Mouse (Mus musculus) left cerebral cortex, postnatal 36 days (tissue): ENCODE data around the gene Shtn1. TPM values are rescaled to one million over a fixed set of nuclear protein-coding genes. Genes with fewer than 3 reads are reported as not detected.

Source experiments
- DNase-seq, 2 experiments: peaks; one replicate each; pipeline ENCODE4 v3.0.0; 2021 to 2022; ENCODE audit warnings: low spot score in 2 of 2, mixed read lengths in 1 of 2
- intact Hi-C: fragments of 180-260 bp; cut with DNase I; formaldehyde crosslinking; loops from one replicate; pipeline ENCODE4 v1.15.1; 2025
- total RNA-seq, 2 experiments: library from RNA; stranded (reverse); gene quantifications; 2 replicates each; pipeline ENCODE4 v1.2.3; 2021

Shtn1 gene
- total RNA-seq, 2 experiments from 2014 or later, result 19.2 to 21.6 TPM

- no peak for DNase-seq
- intact Hi-C loops, result no loop called here
Measured at GRCm38 (mm10) chr19:58979436-58980055, 96.4 kb downstream of the Shtn1 start.

DNA sequence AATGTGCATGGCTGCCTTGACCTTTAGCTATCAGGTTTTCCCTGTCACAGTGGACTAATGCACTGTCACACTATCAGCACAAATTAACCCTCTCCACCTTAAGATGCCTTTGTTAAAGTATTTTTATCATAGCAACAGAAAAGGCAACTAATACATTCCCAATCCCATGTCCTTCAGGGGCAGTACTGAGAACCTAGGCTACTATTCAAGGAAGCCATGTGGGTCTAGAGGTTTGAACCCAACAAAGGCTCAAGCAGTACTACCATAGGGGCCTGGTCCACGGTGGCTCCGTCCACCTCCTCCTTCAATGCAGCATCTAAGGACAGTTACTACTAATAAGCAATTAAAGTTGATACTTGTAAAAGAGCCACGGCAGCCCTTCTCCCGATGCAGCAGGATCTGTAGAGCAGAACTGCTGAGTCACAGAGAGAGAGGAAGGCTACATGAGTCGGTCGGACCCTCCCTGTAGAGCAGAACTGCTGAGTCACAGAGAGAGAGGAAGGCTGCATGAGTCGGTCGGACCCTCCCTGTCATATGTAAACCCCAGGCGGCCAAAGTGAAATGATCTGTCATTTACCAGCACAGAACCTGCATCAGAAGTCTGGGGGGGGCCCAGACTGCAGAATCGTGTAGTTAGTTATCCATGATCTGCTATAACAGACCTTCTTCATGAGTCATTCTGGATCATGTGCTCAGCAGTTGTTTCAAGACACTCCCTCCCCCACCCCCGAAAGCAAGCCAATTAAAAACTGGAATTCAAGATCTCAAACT, 97.3 kb downstream of the Shtn1 start:
- intact Hi-C loops, result no loop called here
- DNase-seq, result peak; percentile 35 to 56

DNA sequence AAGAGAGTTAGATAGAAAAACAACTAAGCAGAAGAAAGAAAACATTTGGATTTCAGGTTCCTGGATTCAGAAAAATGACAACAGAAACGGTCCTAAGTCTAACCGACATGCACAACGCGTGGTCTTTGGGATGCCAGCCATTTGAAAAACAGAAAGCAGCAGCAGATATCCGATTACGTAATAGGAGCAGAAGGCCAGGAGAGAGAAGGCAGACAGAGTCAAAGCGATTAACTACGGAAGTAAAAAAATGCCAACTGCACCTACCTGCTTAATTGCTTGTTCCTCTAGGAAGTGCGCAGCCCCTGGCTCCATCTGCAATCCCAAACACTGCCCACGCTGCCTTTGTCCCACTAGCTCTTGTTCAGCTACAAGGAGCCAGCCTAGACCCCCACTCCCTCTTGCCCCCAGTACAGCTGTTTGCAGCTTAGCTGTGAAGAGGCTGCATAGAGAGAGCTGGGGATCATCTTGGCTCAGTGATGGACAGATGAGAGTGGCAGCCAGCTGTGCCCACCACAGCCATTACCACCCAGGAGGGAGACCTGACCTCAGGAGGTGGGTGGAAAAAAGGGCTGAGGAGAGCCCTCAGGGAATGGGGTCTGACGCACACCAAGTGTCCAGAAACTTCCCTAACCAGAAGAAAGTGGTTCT, 100.6 kb downstream of the Shtn1 start:
- DNase-seq, result no peak
- intact Hi-C loops, result no loop called here

DNA sequence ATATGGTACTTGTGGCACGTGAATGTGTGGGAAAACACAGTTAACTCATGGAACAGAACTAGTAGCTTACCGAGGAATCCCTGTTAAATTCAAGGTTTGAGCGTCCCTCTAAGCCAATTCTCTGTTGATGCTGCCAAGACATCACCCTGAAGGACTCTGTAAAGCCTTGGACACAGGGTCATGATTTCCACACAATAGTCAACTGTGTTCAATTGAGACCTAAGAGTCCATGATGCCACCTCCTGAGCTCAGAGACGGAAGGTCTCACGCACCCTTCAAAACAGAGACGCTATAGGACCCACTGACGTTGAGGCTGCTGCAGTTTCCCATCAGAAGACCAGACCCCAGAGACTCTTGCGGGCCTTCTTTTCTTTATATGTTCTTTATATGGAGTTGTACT, 101.8 kb downstream of the Shtn1 start:
- no peak for DNase-seq
- intact Hi-C loops, result no loop called here

GRCm38 (mm10) chr19:58970826-58971225, 105.1 kb downstream of the Shtn1 start:
- DNase-seq, result no peak

DNA sequence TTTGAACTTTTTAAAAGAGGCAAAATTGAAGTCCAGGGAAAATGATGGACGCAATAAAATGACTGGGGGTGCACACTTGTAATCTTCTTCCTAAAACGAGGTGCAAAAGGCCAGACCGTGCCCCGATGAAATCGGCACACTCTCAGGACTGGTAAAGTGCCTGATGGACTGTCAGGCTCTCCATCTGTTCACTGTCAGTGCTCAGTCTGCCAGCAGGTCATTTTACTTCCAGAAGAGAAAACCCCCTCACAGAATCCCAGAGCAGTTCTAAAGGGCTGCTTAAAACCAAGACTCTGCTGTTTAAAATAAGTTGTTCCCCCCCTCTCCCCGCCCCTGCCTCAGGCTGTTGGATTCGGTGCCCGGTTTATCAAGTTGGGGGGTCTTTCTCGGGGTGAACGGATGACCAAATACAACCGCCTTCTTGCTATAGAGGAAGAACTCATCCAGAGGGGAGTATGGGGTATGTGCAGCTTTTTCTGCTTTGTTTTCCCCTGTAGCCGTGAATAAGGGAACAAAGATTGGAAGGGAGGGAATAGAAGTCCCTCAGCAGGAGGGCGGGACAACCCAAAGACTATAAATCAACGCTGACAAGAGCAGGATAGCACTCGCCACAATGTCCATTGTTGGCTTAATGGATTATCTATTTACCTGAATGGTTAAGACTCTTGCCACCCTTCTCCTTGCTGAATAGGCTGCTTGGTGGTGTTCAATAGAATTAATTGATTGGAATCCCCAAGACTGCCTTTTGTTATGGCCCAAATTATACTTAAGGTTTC, 107.0 kb downstream of the Shtn1 start:
- intact Hi-C loops, result no loop called here
- DNase-seq, result no peak

More at GRCm38 (mm10) chr19:58970826-58971225, 105.1 kb downstream of the Shtn1 start:
- intact Hi-C loops, result no loop called here

DNA sequence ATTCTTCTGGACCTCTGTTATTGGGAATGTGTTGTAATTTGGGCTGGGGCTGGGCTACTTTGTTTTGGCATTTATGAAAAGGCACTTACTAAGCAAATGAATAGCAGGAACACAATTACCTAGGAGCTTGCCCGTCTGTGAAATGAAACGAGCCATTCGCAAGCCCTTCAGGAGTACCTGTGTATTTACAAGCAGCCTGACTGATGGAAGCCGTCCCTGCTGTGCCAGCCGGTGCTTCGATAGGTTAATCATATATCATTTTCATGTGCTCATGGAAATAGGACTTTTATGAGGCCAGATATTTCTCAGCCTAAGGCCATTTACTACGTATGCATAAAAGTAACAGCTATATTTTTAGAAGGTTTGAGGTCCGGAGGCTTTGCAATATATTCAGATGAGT, 112.9 kb downstream of the Shtn1 start:
- intact Hi-C loops, result no loop called here
- DNase-seq, result no peak

DNA sequence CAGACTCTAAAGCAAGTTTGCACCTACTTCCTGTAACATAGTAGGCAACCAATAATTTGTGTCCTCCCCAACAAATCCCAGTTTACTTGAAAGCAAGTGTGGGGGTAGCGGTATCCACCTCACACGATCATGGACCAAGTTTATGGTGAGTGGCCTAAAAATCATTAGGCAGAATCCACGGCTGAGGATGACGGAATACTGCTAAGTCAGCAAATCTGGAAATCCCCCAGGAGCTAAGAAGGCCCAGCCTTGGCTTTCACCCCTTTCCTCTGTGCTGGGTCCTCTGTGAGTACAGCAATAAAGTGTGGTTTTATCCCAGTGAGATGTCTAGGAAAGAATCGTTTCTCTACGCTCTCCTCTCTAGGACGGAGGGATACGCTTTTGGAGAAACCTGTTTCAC, 121.1 kb downstream of the Shtn1 start:
- DNase-seq, result no peak
- intact Hi-C loops, result no loop called here

DNA sequence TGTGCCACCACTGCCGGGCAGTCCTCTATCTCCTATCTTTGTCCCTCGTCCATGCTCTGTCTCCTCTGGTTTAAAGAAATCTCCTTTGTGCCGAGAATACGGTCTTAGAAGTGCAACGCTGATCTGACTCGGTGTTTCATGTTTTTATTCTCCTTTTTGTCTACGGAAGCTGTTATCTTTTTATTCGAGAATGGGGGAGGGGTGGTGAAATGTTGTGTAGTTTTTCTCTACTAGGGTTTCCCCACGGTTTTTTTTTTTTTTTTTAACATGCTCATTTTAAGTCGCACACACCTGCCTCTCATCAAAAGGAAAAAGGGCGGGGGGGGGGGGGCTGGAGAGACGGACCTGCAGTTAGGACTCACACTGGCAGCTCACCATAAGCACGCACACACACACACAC, 123.7 kb downstream of the Shtn1 start:
- intact Hi-C loops, result no loop called here
- no peak for DNase-seq

DNA sequence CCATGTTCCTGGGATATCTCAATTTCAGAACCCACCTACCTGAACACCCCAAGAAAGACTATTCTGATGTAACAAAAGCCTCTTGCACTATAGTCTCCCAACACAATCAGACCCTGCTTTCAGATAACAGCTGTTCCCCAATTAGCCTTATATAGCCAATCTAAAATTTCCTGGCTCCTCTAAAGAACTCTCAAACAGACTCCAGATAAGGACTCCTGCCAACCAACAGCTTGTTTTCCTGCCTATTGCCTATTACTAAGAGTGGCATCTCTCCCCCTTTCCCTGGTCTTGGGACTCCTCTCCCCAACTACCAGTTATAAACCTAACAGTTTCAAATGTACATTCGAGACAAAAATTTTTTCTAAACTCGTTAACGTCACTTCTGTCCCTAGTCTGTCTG, 124.4 kb downstream of the Shtn1 start:
- DNase-seq, result no peak
- intact Hi-C loops, result no loop called here

DNA sequence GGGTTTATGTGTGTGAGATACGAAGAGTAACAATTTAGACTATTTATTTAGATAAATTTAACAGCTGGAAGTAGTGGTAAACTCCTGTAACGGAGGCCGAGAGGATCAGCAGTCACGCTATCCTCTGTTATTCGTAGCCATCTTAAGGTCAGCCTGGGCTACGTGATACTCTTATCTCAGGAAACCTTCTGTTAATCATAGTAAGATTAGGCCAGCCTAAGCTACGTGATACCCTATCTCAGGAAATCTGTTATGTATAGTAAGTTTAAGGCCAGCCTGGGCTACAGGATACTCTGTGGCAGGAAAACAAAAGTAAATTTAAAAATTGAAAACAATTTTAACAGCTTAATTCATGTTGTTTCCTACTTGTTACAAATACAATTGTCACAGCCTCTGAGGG, 129.9 kb downstream of the Shtn1 start:
- intact Hi-C loops, result no loop called here

GRCm38 (mm10) chr19:58942841-58943828, 132.8 kb downstream of the Shtn1 start, which contains the start of the genes Eno4 and Hspa12a:
Eno4 (plus strand) TSS chr19:58943425.
Hspa12a (minus strand) TSS chr19:58943654.
- peak; percentile 96 to 98 for DNase-seq
- intact Hi-C loops, result no loop called here

More for the DNA sequence above, 129.9 kb downstream of the Shtn1 start:
- no peak for DNase-seq

GRCm38 (mm10) chr19:58933062-58933461, 142.8 kb downstream of the Shtn1 start:
- intact Hi-C loops, result no loop called here
- DNase-seq, result no peak

DNA sequence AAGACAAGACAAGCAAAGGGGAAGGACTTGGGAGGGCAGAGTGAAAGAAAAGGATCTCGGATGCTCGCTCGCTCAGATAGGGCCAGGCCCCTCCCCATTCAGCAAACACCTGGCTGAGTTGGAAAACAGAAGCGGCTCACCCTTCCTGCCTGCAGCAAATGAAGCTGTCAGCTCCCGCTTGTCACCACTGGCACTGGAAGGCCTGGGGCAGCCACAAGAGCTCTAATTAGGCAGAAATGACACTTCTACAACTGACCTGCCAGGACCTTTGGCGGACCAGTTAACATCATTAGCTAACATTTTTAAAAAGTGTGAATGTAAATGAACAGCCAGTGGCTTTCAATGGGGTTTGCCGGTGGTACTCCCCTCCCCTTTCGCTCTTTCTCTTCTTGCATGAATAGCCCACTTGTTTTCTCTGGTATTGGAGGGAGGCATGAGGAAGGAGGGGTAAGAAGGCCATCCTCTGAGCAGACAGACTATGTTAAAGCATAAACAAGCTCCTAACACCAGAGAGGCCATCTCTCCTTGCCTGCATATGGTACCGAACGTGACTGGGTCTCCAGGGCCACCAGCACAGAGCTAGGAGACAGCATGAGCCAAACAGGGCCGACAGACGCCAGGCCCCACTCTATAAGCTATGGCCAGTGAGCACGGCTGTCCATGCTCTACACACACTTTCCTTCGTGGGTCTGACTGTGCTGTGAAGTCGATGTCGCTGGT, 144.7 kb downstream of the Shtn1 start:
- intact Hi-C loops, result no loop called here
- no peak for DNase-seq
